Mouse (Mus musculus) CH12F3 (cell line): ENCODE data around the gene Gtf2a1.
"Not testable (repeated sequence)": the region's sequence is repeated elsewhere in the genome, so short reads cannot be mapped to it uniquely, and the experiment has no call there.

Experiments
- in situ Hi-C: fragments of 300-500 bp; cut with MboI; formaldehyde crosslinking; loops from 2 replicates; pipeline ENCODE4 v1.14.3; 2020; ENCODE audit warnings: low sequenced_read_pairs

Gene Gtf2a1

GRCm38 (mm10) chr12:91582362-91583002 is 7.8 kb downstream of the Gtf2a1 start:
- in situ Hi-C loops = no loop called here

- in situ Hi-C loops = no loop called here
Measured at GRCm38 (mm10) chr12:91581204-91582070, 8.8 kb downstream of the Gtf2a1 start.

GRCm38 (mm10) chr12:91579665-91580064 is 10.6 kb downstream of the Gtf2a1 start:
- in situ Hi-C loops = no loop called here

- in situ Hi-C loops = no loop called here
Measured at GRCm38 (mm10) chr12:91571708-91572107, 18.6 kb downstream of the Gtf2a1 start.

- in situ Hi-C loops = no loop called here
Measured at GRCm38 (mm10) chr12:91569255-91569654, 21.0 kb downstream of the Gtf2a1 start.

GRCm38 (mm10) chr12:91567145-91567544 is 23.1 kb downstream of the Gtf2a1 start:
- in situ Hi-C loops = no loop called here

- in situ Hi-C loops = not testable (repeated sequence)
Measured at GRCm38 (mm10) chr12:91558152-91558551, 32.1 kb downstream of the Gtf2a1 start.

GRCm38 (mm10) chr12:91557358-91558005 is 32.8 kb downstream of the Gtf2a1 start:
- in situ Hi-C loops = not testable (repeated sequence)

- in situ Hi-C loops = no loop called here
Measured at GRCm38 (mm10) chr12:91551773-91552526, 38.3 kb downstream of the Gtf2a1 start.

- in situ Hi-C loops = no loop called here
Measured at GRCm38 (mm10) chr12:91549471-91549870, 40.8 kb downstream of the Gtf2a1 start.

GRCm38 (mm10) chr12:91540202-91540601 is 50.1 kb downstream of the Gtf2a1 start:
- in situ Hi-C loops = no loop called here

- in situ Hi-C loops = no loop called here
Measured at GRCm38 (mm10) chr12:91534514-91534913, 55.8 kb downstream of the Gtf2a1 start.

- in situ Hi-C loops = no loop called here
Measured at GRCm38 (mm10) chr12:91523626-91524025, 66.7 kb downstream of the Gtf2a1 start.

GRCm38 (mm10) chr12:91517808-91518207 is 72.5 kb downstream of the Gtf2a1 start:
- in situ Hi-C loops = no loop called here

GRCm38 (mm10) chr12:91513980-91514379 is 76.3 kb downstream of the Gtf2a1 start:
- in situ Hi-C loops = no loop called here

- in situ Hi-C loops = no loop called here
Measured at GRCm38 (mm10) chr12:91511766-91512165, 78.5 kb downstream of the Gtf2a1 start.
